Mouse (Mus musculus) ZHBTc4 (cell line): Measurements from ENCODE around the gene Olfr1465.

ENCODE experiments used
- DNase-seq: peaks from one replicate; pipeline ENCODE4 v3.0.0-alpha.2; 2011; ENCODE audit warnings: low read depth, low spot score

Gene Olfr1465

DNA sequence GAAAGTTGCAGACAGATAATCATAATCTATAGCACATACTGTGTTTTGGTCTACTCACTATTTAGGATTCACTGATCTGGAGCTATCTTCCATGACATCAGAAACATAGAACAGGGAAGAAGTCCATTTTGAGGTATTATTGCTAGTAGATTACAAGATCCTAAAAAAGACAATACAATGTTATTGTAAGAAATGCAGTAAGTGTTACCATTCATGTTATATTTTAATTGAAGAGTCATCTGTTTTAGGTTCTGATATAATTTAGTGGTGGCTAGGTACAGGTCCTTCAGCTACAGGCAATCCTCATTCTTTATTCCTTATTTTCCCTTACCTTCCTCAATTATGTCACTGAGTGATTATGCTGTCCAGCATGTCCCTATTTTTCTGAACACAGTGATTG is at the start of gene Olfr1465:
Gene Olfr1465, minus strand, starts transcription at position 101 of the 400 bp plus-strand sequence.
- no peak for DNase-seq

DNA sequence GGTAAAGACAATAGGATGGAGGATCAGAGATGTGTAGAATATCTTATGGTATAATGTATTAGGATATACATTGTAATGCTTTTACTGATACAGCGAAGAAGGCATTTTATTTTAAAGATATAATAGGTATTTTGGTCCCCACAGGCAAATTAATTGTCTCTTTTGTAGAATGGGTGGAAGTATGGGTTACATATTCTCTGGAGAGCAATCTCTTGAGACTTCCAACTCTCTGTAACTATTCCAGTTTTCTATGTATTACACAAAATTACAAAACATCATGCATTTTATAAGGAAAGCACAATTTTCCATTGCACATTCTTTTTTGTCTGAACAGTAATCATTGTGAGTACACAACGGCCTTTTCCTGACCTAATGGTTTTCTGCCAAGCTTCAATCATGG is 46.6 kb upstream of the Olfr1465 start, which contains the start of gene Olfr1467:
Gene Olfr1467, plus strand, starts transcription at position 301 of the 400 bp plus-strand sequence.
- no peak for DNase-seq

DNA sequence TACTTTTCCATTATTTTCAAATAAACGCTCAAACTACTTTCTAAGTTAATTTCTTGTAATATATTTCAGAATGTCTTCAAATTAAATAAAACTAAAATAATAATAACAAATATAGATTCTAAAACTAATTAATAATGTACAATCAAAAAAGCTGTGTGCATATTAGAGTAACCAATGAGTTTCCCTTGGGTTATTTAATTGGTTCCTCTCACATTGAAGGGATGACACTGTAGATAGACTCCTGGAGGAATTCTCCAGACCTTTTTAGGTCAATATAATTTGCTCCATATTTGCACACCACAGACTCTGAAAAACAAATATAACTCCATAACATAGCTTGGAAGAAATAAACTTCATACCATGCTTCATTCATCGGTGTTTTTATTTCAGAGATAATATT is 23.2 kb upstream of the Olfr1465 start, which contains the start of gene Olfr1466:
Gene Olfr1466, plus strand, starts transcription at position 301 of the 400 bp plus-strand sequence.
- DNase-seq: no peak
